20 mouse cellular contexts compared by ENCODE assay signal in the genomic region with DNA sequence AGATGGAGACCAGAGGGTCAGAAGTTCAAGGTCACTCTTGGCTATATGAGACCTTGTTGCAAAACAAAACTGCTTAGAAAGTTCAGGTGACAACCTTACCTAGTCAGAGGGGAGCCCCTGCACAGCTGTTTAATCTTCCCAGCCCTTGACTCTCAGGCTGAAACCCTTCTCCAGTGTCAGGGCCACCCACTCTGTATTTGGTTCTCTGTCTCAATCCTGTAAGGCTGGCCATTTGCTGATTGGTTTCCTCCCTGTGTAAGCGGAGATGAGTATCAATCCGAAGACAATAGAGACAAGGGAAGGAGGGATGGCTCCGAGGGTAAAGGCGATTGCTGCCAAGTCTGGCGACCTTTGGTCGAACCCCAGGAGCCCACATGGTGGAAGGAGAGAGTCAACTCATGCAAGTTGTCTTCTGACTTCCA. TPM values are rescaled to one million over a fixed set of nuclear protein-coding genes. Genes with fewer than 3 reads are reported as not detected.
DNase-seq lines count a peak whose midpoint lies in the region; ATAC-seq and TF ChIP-seq lines count a peak whose summit lies in the region.
"Had no signal": no experiment of that assay in that cellular context is flagged by ENCODE, and none has a peak within 500 bp of the region (broad histone marks: within the 10 kb centered on the region; RNA-seq: fewer than 3 reads in every experiment).

No protein-coding gene starts in this region.

- no peak overlapping the region for H3K4me2 ChIP-seq in heart, embryonic 11.5 days
- no peak overlapping the region for H3K4me2 ChIP-seq in heart, embryonic 12.5 days
- H3K4me2 ChIP-seq in embryonic facial prominence, embryonic 12.5 days (replicated peaks) = no peak overlapping the region
- H3K4me2 ChIP-seq in kidney, embryonic 16.5 days (replicated peaks; ENCODE audit: low read depth, low read length) = no peak overlapping the region
- H3K4me2 ChIP-seq in liver, embryonic 12.5 days = no peak overlapping the region
- H3K4me2 ChIP-seq: hindbrain, embryonic 12.5 days; midbrain, embryonic 12.5 days had no signal

- H3K4me3 ChIP-seq in heart, embryonic 11.5 days (ENCODE audit: low read depth, low read length) = no peak overlapping the region
- no peak overlapping the region for H3K4me3 ChIP-seq in heart, embryonic 12.5 days
- H3K4me3 ChIP-seq in ES-Bruce4 (ENCODE audit: low read depth, low read length) = no peak overlapping the region
- H3K4me3 ChIP-seq in embryonic facial prominence, embryonic 12.5 days = no peak overlapping the region
- no peak overlapping the region for H3K4me3 ChIP-seq in kidney, embryonic 16.5 days (ENCODE audit: low read length)
- no peak overlapping the region for H3K4me3 ChIP-seq in liver, embryonic 12.5 days
- H3K4me3 ChIP-seq: hindbrain, embryonic 12.5 days; midbrain, embryonic 12.5 days had no signal

- no peaks in the 10 kb centered on the region for H3K27me3 ChIP-seq in heart, embryonic 11.5 days (ENCODE audit: control insufficient read depth, insufficient read depth, low read length)
- no peaks in the 10 kb centered on the region for H3K27me3 ChIP-seq in heart, embryonic 12.5 days (replicated peaks)
- H3K27me3 ChIP-seq in ES-Bruce4 (ENCODE audit: control insufficient read depth, insufficient read depth, low read length, poor library complexity, severe bottlenecking) = no peaks in the 10 kb centered on the region
- no peaks in the 10 kb centered on the region for H3K27me3 ChIP-seq in embryonic facial prominence, embryonic 12.5 days
- no peaks in the 10 kb centered on the region for H3K27me3 ChIP-seq in kidney, embryonic 16.5 days (ENCODE audit: insufficient read depth, low read length)
- no peaks in the 10 kb centered on the region for H3K27me3 ChIP-seq in liver, embryonic 12.5 days (replicated peaks)
- H3K27me3 ChIP-seq: CH12.LX; hindbrain, embryonic 12.5 days; midbrain, embryonic 12.5 days; Patski had no signal

- 0 out of 2 replicates have a peak overlapping the region, but pooled peaks have one; percentile 22 for H3K9ac ChIP-seq in heart, embryonic 11.5 days (ENCODE audit: low read depth, low read length)
- H3K9ac ChIP-seq in heart, embryonic 12.5 days = no peak overlapping the region
- no peak overlapping the region for H3K9ac ChIP-seq in ES-Bruce4 (ENCODE audit: low read depth, poor library complexity, severe bottlenecking)
- H3K9ac ChIP-seq in embryonic facial prominence, embryonic 12.5 days = no peak overlapping the region
- H3K9ac ChIP-seq in kidney, embryonic 16.5 days (replicated peaks; ENCODE audit: low read length) = no peak overlapping the region
- H3K9ac ChIP-seq in liver, embryonic 12.5 days = no peak overlapping the region
- H3K9ac ChIP-seq: hindbrain, embryonic 12.5 days; midbrain, embryonic 12.5 days had no signal

- no peaks in the 10 kb centered on the region for H3K4me1 ChIP-seq in heart, embryonic 11.5 days (ENCODE audit: control insufficient read depth, insufficient read depth, low read length)
- 0 out of 2 replicates have a peak, but pooled peaks cover 4% of the 10 kb centered on the region for H3K4me1 ChIP-seq in heart, embryonic 12.5 days (replicated peaks)
- peaks cover 8% of the 10 kb centered on the region for H3K4me1 ChIP-seq in ES-Bruce4 (ENCODE audit: control insufficient read depth, insufficient read depth, low read length)
- no peaks in the 10 kb centered on the region for H3K4me1 ChIP-seq in embryonic facial prominence, embryonic 12.5 days
- H3K4me1 ChIP-seq in kidney, embryonic 16.5 days (ENCODE audit: insufficient read depth, low read length) = no peaks in the 10 kb centered on the region; the same call in 1 of the 2 replicates
- H3K4me1 ChIP-seq in liver, embryonic 12.5 days = peaks cover 9% of the 10 kb centered on the region; the same call in 1 of the 2 replicates
- H3K4me1 ChIP-seq: hindbrain, embryonic 12.5 days; midbrain, embryonic 12.5 days had no signal

- peak; percentile 87 for TF ChIP-seq EP300 in ES-Bruce4 (IDR thresholded peaks at IDR 0.05; ENCODE audit: insufficient read depth, low read depth, low read length)

- WGBS in heart, embryonic 11.5 days (ENCODE audit: insufficient replicate concordance) = 33% methylated on average over 6 of the region's 6 CpGs
- 39% methylated on average over 6 of the region's 6 CpGs for WGBS in heart, embryonic 12.5 days
- WGBS in embryonic facial prominence, embryonic 12.5 days = 23% methylated on average over 6 of the region's 6 CpGs
- WGBS in kidney, embryonic 16.5 days = 23% methylated on average over 6 of the region's 6 CpGs
- WGBS in liver, embryonic 12.5 days (ENCODE audit: insufficient replicate concordance) = 44% methylated on average over 6 of the region's 6 CpGs

- no peak for DNase-seq in gastrocnemius, postnatal 4 days (ENCODE audit: low spot score in 2 of 2)
- DNase-seq in testis, postnatal 14 days (ENCODE audit: low spot score) = no peak
- DNase-seq: cerebellum, postnatal 14 days; heart, adult 18-20 months; lung, adult 18-20 months; lung, postnatal 4 days; right cerebral cortex, postnatal 25 days; thymus, postnatal 14 days had no signal

- H3K36me3 ChIP-seq in heart, embryonic 11.5 days (ENCODE audit: control insufficient read depth, insufficient read depth, low read length) = no peaks in the 10 kb centered on the region
- no peaks in the 10 kb centered on the region for H3K36me3 ChIP-seq in heart, embryonic 12.5 days
- H3K36me3 ChIP-seq in ES-Bruce4 (ENCODE audit: control insufficient read depth, insufficient read depth, low read length, poor library complexity, severe bottlenecking) = no peaks in the 10 kb centered on the region
- no peaks in the 10 kb centered on the region for H3K36me3 ChIP-seq in embryonic facial prominence, embryonic 12.5 days
- no peaks in the 10 kb centered on the region for H3K36me3 ChIP-seq in kidney, embryonic 16.5 days (ENCODE audit: insufficient read depth, low read length)
- no peaks in the 10 kb centered on the region for H3K36me3 ChIP-seq in liver, embryonic 12.5 days
- H3K36me3 ChIP-seq: hindbrain, embryonic 12.5 days; midbrain, embryonic 12.5 days had no signal

- TF ChIP-seq POLR2A in ES-Bruce4 (IDR thresholded peaks at IDR 0.05; ENCODE audit: insufficient read depth, low read length) = no peak

- no peaks in the 10 kb centered on the region for H3K9me3 ChIP-seq in heart, embryonic 11.5 days (replicated peaks; ENCODE audit: control insufficient read depth, low read length)
- no peaks in the 10 kb centered on the region for H3K9me3 ChIP-seq in heart, embryonic 12.5 days (replicated peaks)
- no peaks in the 10 kb centered on the region for H3K9me3 ChIP-seq in ES-Bruce4 (replicated peaks; ENCODE audit: control insufficient read depth, insufficient read depth, low read length, poor library complexity, severe bottlenecking)
- H3K9me3 ChIP-seq in embryonic facial prominence, embryonic 12.5 days = no peaks in the 10 kb centered on the region
- no peaks in the 10 kb centered on the region for H3K9me3 ChIP-seq in kidney, embryonic 16.5 days (ENCODE audit: low read length)
- no peaks in the 10 kb centered on the region for H3K9me3 ChIP-seq in liver, embryonic 12.5 days (replicated peaks)
- H3K9me3 ChIP-seq: hindbrain, embryonic 12.5 days; midbrain, embryonic 12.5 days had no signal

- H3K27ac ChIP-seq in heart, embryonic 11.5 days (ENCODE audit: low read depth, low read length) = no peak overlapping the region
- no peak overlapping the region for H3K27ac ChIP-seq in heart, embryonic 12.5 days (ENCODE audit: poor library complexity, severe bottlenecking)
- peak overlapping the region; percentile 83 for H3K27ac ChIP-seq in ES-Bruce4 (ENCODE audit: insufficient read depth, low read length)
- 0 out of 2 replicates have a peak overlapping the region, but pooled peaks have one; percentile 11 for H3K27ac ChIP-seq in embryonic facial prominence, embryonic 12.5 days
- H3K27ac ChIP-seq in kidney, embryonic 16.5 days (ENCODE audit: low read length) = no peak overlapping the region
- no peak overlapping the region for H3K27ac ChIP-seq in liver, embryonic 12.5 days
- H3K27ac ChIP-seq: hindbrain, embryonic 12.5 days; midbrain, embryonic 12.5 days; stomach, postnatal 0 days had no signal

- no peak for TF ChIP-seq CTCF in ES-Bruce4 (IDR thresholded peaks at IDR 0.05; ENCODE audit: low read depth, low read length)

- no peak for ATAC-seq in heart, embryonic 11.5 days (replicated peaks; ENCODE audit: insufficient number of reproducible peaks, low FRiP score, low TSS enrichment)
- no peak for ATAC-seq in heart, embryonic 12.5 days (ENCODE audit: insufficient number of reproducible peaks, low FRiP score)
- no peak for ATAC-seq in embryonic facial prominence, embryonic 12.5 days (ENCODE audit: insufficient number of reproducible peaks, insufficient read depth, low FRiP score, low TSS enrichment)
- peak; percentile 41; the same call in 1 of the 2 replicates for ATAC-seq in kidney, embryonic 16.5 days (ENCODE audit: low FRiP score, low TSS enrichment)
- ATAC-seq in liver, embryonic 12.5 days = no peak
- ATAC-seq: inflammation-experienced regulatory T-cells, adult 6 months; Patski had no signal

RNA-seq across cellular contexts. Expression of a gene that starts 25.6 kb away (rescaled TPM):
- 136 and 137 TPM in 2 replicates for polyA plus RNA-seq in heart, embryonic 11.5 days (2014; fragmentation: Nextera tagmentation; extraction: Ambion mirVana)
- polyA plus RNA-seq in heart, embryonic 12.5 days (2016; fragmentation: Nextera tagmentation; extraction: Ambion mirVana) = 157 and 165 TPM in 2 replicates
- polyA plus RNA-seq in ES-Bruce4 (2011; ENCODE audit: insufficient read depth, insufficient read length, low read depth, missing spikeins) = 240 and 242 TPM in 2 replicates
- 227 and 232 TPM in 2 replicates for polyA plus RNA-seq in embryonic facial prominence, embryonic 12.5 days (2016; fragmentation: Nextera tagmentation; extraction: Ambion mirVana)
- 179 and 192 TPM in 2 replicates for polyA plus RNA-seq in kidney, embryonic 16.5 days (2015; fragmentation: Nextera tagmentation; extraction: Ambion mirVana)
- total RNA-seq in gastrocnemius, postnatal 4 days (2021) = 100 to 1,000 TPM; 167 to 182 TPM
- polyA plus RNA-seq in liver, embryonic 12.5 days (2016; fragmentation: Nextera tagmentation; extraction: Ambion mirVana) = 65.4 and 65.6 TPM in 2 replicates

Comparison
In these comparisons a context has a peak if more than half of its experiments do, and no peak if none do; other contexts are left out.
1. H3K27ac ChIP-seq: peak in ES-Bruce4 (single experiment) and embryonic facial prominence, embryonic 12.5 days (single experiment); none in heart, embryonic 11.5 days (single experiment), heart, embryonic 12.5 days (single experiment), kidney, embryonic 16.5 days (single experiment) and liver, embryonic 12.5 days (single experiment).